Mouse (Mus musculus) cerebellum, adult 18-20 months (tissue): ENCODE measurements around the gene Gpr179.

Experiments used
- DNase-seq, 2 experiments: peaks; one replicate each; pipeline ENCODE4 v3.0.0; 2021

Gpr179 gene

DNA sequence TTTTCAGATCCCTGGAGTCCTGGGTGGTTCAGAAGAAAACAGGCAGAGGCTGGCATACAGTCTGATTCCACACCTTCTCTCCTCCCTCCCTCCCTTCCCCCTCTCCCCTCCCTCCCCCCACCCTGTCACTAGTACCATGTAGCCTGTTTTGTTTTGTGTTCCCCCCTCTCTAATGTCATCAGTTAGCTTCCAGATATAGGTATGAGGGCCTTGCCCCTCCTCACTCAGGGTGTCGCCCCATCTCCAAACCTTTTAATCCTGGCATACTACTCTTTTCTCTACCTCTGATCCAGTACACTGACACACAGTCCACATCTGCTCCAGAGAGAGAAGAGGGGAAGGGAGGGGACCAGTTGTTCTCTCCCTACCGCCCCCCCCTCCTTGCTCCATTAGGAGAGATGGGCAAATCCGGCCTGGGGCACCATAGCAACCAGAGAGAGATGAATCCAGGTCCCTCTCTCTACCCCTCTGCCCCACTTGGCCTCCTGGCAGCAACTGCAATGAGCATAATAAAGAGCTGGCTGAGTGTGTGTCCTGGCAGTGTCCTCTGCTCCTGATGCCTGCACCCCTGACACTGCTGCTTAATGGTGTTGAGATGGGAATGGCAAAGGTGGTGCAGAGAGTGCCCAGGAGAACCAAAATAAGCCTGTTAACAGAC, at the start of gene Gpr179:
Gpr179 (minus strand) TSS at position 51 of the 658 bp plus-strand sequence.
- no peak for DNase-seq

DNA sequence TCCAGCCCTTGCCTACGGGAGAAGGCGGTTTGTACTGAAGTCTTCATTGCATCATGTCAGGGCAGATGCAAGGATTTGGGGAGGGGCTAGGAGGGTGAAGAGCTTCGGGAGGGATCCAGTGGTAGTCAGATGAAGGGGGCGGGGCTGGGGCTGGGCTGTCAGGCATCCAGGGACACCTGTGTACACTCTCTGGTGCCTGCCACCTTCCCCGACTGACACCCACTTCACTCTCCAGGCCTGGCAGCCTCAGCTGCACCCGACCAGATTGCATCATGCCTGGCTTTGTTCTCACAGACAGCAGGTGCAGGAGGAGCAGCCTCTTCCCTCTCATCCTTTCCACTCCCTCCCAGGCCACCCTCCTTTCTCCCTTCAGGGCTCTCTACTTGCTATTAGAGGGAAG, 49.2 kb upstream of the Gpr179 start:
- DNase-seq = peak; percentile 77 to 89

- peak; percentile 85 to 86 for DNase-seq
These were observed 48.3 kb upstream of the Gpr179 start for GRCm38 (mm10) chr11:97399958-97400710.

GRCm38 (mm10) chr11:97398506-97398905, 46.6 kb upstream of the Gpr179 start:
- DNase-seq = no peak

GRCm38 (mm10) chr11:97394146-97394545, 42.3 kb upstream of the Gpr179 start:
- DNase-seq = no peak

DNA sequence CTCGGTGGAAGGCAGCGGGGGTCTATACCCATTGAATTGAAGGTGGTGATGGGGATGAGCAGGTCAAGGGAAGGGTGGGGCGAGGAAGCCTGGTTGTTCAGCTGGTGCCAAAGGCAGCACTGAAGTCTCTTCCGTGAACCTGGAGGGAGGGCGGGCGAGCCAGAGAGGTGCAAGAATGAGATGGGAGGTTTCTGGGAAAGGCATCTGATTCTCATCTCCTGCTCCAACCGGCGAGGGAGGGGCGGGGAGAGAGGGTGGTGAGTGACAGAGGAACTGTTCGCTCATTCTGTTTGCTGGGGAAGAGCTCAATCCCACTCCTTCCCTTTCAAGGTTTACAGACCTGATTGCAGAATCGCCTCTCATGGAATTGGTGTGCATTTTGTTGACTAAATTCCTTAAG, 41.8 kb upstream of the Gpr179 start:
- no peak for DNase-seq

GRCm38 (mm10) chr11:97389127-97389526, 37.2 kb upstream of the Gpr179 start:
- no peak for DNase-seq

- DNase-seq = no peak
These were observed 35.9 kb upstream of the Gpr179 start for GRCm38 (mm10) chr11:97387811-97388210.

GRCm38 (mm10) chr11:97383764-97384163, 31.9 kb upstream of the Gpr179 start:
- DNase-seq = no peak

DNA sequence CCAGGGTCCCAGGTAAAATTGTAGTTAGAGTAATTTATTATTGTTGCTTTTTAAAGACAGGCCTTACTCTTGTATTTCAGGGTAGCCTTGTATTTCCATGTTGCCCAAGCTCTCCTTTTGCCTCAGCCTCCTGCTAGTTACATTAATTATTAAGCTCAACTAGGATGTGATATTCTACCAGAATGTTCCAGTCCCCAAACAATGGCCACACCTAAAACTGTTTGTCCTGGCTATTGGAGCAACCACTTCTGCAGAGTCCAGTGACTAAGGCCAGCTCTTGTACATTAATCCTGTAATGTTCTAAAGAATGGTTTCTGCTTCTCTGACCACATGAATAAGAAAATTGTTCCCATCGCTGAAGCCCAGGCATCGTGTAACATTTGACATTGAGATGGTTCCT, 31.1 kb upstream of the Gpr179 start:
- no peak for DNase-seq

DNA sequence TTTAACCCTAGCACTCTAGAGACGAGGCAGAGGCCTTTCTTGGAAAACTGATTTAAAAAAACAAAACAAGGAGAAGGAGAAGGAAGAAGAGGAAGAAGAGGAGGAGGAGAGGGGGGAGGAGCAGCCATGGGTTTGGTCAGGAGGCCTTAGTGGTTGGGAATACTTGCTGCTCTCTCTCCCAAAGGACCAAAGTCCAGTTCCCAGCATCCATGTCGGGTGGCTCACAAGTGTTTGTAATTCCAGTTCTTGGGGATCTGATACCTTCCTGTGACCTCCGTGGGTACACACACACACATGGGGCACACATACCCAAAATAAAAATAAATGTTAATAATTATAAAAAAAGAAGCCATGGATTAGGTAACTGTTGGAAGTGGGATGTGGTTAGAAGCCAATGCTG, 28.2 kb upstream of the Gpr179 start:
- no peak for DNase-seq

DNA sequence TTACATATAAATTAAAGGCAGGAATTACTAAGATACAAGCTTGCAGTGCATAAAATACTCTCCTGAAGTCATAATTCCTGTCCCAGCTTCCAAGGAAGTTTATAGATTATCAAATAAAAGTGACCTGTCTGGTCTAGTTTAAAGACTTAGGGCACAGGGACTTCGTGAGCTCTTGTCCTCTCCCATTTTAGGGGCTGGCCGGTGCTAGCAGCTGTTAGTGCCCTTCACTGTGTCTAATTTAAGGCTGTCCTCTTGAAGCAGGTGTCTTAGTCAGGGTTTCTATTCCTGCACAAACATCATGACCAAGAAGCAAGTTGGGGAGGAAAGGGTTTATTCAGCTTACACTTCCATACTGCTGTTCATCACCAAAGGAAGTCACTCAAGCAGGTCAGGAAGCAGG, 21.5 kb upstream of the Gpr179 start:
- DNase-seq = no peak

DNA sequence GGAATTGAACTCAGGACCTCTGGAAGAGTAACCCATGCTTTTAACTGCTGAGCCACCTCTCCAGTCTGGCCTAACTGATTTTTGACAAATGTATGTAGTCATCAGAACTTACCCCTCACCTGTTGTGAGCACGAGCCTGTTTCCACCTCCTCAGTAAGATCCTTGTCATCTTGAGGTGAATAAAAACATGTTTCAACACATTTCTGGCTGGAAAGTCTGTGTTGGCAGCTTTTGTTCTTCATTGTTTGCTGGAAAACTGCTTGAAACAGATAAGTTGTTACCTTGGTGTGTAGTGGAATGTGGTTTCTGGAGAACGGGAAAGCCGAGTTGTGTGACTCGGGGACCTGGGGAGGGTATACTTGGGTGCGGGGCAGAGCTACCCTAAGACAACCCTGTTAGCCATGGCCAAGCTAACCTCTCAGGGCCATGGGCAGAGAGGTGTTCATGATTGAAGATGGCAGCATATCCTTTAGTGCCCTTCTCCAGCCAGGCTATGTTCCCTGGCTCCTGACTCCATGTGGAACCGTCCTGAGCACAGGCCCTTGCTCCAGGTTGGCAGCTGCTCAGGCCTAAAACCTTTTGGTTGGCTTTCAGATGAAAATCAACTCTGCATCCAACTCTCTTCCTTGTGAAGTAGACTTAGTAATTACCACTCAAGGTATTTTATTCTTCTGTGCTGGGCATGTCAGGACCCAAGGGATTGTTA, 20.4 kb upstream of the Gpr179 start:
- peak; percentile 69 to 73 for DNase-seq

GRCm38 (mm10) chr11:97370329-97371091, 18.6 kb upstream of the Gpr179 start:
- peak; percentile 92 to 95 for DNase-seq

- peak; percentile 56 to 59 for DNase-seq
These were observed 16.6 kb upstream of the Gpr179 start for GRCm38 (mm10) chr11:97368501-97368900.

DNA sequence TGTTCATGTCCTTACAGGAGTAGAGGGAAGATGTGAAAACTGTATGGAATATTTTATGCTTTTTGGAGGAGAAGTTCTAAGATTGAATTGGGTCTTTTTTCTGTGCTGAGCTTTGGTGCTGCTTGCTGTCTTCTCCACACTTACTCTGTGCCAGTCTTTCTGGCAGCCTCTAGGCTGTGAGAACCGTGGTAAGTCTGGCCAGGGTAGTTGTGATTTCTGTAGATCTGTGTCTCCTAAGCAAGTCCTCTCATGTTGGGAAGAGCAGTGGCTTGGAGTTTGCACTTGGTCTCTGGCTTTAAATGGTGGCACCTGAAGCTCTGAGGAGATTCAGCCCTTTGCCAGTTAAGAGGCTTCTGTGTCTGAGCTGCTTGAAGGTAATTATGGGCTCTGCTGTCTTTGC, 13.7 kb upstream of the Gpr179 start:
- DNase-seq = peak; percentile 43 to 47

DNA sequence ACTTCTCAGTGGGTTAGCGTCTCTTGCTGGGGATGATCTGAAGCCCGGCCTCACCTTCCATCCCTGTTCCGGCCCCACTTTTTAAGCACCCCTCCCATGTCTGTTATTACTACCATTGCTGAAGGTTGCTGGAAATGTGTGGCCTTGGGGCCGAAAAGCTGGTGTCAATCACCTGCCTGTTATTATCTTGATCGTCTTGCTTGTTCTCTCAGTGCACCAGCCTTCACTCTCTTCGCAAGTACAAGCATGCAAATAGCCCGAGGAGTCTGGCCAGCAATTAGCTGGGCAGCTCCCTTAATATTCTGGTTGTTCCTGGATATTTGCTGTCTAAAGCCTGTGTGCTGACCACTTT, 11.7 kb upstream of the Gpr179 start:
- peak in 1 of 2 experiments; percentile 38 for DNase-seq

DNA sequence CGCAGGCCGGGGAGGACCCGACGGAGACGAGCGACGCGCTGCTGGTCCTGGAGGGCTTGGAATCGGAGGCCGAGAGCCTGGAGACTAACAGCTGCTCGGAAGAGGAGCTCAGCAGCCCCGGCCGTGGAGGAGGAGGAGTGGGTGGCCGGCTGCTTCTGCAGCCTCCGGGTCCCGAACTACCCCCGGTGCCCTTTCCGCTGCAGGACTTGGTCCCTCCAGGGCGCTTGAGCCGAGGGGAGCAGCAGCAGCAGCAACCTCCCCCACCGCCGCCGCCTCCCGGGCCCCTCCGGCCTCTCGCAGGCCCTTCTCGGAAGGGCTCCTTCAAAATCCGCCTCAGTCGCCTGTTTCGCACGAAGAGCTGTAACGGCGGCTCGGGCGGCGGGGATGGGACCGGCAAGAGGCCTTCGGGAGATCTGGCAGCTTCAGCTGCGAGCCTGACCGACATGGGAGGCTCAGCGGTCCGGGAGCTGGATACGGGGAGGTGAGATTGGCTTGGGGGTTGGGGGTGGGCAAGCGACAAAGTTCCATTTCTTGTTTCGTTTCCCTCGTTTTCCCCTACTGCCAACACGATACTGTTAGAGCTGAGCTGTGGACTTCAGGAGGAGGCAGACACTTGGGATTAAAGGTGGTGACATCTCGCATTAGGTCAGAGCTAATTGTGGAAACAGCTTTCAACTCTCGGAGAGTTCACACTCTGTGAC, 11.2 kb upstream of the Gpr179 start:
- DNase-seq = peak; percentile 43 to 65

GRCm38 (mm10) chr11:97362649-97362942, 10.7 kb upstream of the Gpr179 start:
- peak in 1 of 2 experiments; percentile 42 for DNase-seq

DNA sequence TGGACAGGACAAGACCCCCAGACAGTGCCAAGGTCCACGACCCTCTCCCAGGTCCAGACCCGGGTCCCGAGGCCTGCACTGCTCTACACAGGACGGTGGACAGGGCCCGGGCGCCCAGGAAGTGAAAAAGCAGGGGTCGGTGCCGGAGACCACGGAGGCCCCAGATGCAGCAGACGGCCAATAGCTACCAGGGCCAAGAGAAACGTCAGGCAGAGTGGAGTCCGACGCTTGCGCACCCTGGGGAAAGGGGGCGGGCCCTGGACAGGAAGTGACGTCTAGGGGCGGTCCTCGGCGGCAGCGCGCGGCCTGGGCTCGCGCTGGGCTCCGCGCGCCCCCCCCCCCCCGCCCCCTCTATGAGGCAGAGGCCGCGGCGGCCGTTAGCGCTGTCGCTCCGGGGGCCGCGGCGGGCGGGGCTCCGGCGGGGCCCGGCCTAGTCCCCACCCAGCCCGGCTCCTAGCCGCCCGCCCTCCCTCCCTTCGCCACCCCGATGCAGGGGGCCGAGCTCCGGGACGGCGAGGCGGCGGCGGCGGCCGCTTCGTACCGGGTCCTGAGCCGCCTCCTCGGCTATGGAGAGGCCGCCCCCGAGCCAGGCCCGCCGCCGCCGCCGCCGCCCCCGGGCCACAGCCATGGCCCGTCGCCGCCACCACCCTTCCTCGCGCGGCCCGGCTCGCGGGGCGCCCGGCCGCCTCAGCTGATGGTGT, 10.2 kb upstream of the Gpr179 start, which contains the start of gene Socs7:
Socs7 (plus strand) TSS at position 604 of the 701 bp plus-strand sequence.
- DNase-seq = peak; percentile 95 to 96

DNA sequence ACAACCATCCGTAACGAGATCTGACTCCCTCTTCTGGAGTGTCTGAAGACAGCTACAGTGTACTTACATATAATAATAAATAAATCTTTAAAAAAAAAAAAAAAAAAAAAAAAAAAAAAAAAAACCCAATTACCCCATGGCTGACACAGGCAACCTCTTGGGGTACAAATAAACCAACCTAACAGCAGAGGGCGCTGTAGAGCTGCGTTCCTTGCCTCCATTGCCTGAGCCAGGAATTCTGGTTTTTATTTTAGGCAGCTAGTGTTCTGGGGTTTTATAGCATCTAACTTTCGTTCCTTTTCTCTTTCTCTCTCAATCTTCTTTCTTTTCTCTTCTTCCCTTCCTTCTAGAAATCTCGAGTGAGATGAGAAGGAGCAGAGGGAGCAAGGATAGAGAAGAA, 5.8 kb upstream of the Gpr179 start:
- DNase-seq = peak; percentile 79 to 88

GRCm38 (mm10) chr11:97355247-97355646, 3.4 kb upstream of the Gpr179 start:
- DNase-seq = no peak
